Mouse (Mus musculus) midbrain, embryonic 11.5 days (tissue): ENCODE results near the gene Tdo2. TPM values are rescaled to one million over a fixed set of nuclear protein-coding genes. Genes with fewer than 3 reads are reported as not detected.

Experiments
- ATAC-seq: fragments of 200-750 bp; cut with Nextera tagmentation; 2 replicates; pipeline ENCODE4 v1.8.0; 2017; ENCODE audit warnings: moderate TSS enrichment, moderate library complexity; ENCODE audit not compliant: low FRiP score
- DNase-seq: peaks from one replicate; pipeline ENCODE4 v3.0.0; 2015; ENCODE audit warnings: low spot score; ENCODE audit errors: missing footprints
- H3K27ac ChIP-seq: fragments of 300-500 bp; sonication (generic); 2 replicates; pipeline ENCODE4 v1.5.1; 2014; ENCODE audit warnings: low read depth, low read length
- H3K27me3 ChIP-seq: fragments of 300-500 bp; sonication (generic); 2 replicates; pipeline ENCODE4 v1.6.1; 2014; ENCODE audit warnings: mild to moderate bottlenecking, low read length, moderate library complexity, mixed read lengths; ENCODE audit not compliant: control insufficient read depth, insufficient read depth
- H3K36me3 ChIP-seq: fragments of 300-500 bp; sonication (generic); 2 replicates; pipeline ENCODE4 v1.6.1; 2014; ENCODE audit warnings: mild to moderate bottlenecking, low read length, moderate library complexity, mixed read lengths; ENCODE audit not compliant: control insufficient read depth, insufficient read depth
- H3K4me1 ChIP-seq: fragments of 300-500 bp; sonication (generic); 2 replicates; pipeline ENCODE4 v1.6.1; 2014; ENCODE audit warnings: low read length; ENCODE audit not compliant: control insufficient read depth, insufficient read depth
- H3K4me2 ChIP-seq: fragments of 300-500 bp; sonication (generic); 2 replicates; pipeline ENCODE4 v1.6.1; 2014; ENCODE audit warnings: mild to moderate bottlenecking, moderate library complexity
- H3K4me3 ChIP-seq: fragments of 300-500 bp; sonication (generic); 2 replicates; pipeline ENCODE4 v1.5.1; 2014; ENCODE audit warnings: low read depth, low read length
- H3K9ac ChIP-seq: fragments of 300-500 bp; sonication (generic); 2 replicates; pipeline ENCODE4 v1.6.1; 2014; ENCODE audit warnings: low read length
- H3K9me3 ChIP-seq: fragments of 300-500 bp; sonication (generic); 2 replicates; pipeline ENCODE4 v1.6.1; 2016; ENCODE audit warnings: low read length; ENCODE audit not compliant: control insufficient read depth
- WGBS: fragments of 180-500 bp; shearing (Covaris S2); extraction: QIAGEN DNeasy Blood & Tissue Kit; methylation state at CpG from one replicate; pipeline ENCODE4 v1.1.7; 2014; 5-methylcytosine and 5-hydroxymethylcytosine counted together
- polyA plus RNA-seq: library from polyadenylated mRNA; unstranded; fragments of >200 nt; fragmentation: Nextera tagmentation; extraction: Ambion mirVana; gene quantifications from 2 replicates; pipeline ENCODE4 v1.2.1, GENCODE M21; 2014

Gene Tdo2
- polyA plus RNA-seq, 1 experiment from 2014 or later, result not detected

DNA sequence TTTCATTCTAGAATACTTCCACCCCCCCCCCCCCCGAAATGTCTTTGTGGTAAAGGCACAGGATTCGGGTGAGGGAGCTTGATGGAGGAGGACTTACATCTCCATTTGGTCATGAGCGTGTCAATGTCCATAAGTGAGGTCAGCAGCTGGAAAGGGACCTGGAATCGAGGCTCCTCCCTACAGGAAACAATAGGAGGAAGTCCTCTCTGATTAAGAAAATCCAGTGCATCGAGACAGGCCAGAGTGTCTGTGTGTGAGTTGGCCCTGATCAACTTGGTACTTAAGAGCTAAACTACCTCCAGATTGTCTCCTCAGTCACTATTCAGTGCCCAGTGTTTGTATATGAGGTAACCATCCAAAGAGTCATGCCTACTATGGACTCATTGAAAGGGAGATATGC is 14.7 kb downstream of the Tdo2 start:
- 81% methylated on average over 5 of the region's 5 CpGs for WGBS
- Histone ChIP-seq H3K9ac (no peak overlapping the region), H3K4me1 (no peaks in the 10 kb centered on the region), H3K4me2 (no peak overlapping the region), H3K4me3 (no peak overlapping the region), H3K27me3 (no peaks in the 10 kb centered on the region), H3K36me3 (no peaks in the 10 kb centered on the region), H3K9me3 (no peaks in the 10 kb centered on the region), H3K27ac (no peak overlapping the region)
- DNase-seq (no peak), ATAC-seq (no peak)

DNA sequence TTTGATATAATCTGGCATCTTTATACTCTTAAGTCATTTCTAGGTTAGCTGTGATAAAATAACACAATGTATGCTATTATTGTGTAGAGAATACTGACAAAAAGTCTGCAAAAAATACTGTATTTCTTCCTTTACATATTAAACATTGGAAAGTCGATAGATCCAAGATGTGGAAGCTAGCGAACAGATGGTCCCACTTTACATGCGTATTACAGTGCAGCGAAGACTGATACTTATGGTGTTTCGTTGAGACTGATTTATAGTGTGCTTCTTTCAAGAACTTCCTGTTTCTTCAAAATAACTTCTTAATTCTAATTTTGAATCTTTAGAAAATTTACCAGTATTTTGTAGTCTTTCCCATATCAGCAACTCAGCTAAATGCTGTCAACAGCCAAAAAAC is 18.5 kb downstream of the Tdo2 start:
- Histone ChIP-seq H3K9me3 (no peaks in the 10 kb centered on the region), H3K4me1 (no peaks in the 10 kb centered on the region), H3K27ac (no peak overlapping the region), H3K36me3 (no peaks in the 10 kb centered on the region), H3K9ac (no peak overlapping the region), H3K4me3 (no peak overlapping the region), H3K27me3 (no peaks in the 10 kb centered on the region), H3K4me2 (no peak overlapping the region)
- ATAC-seq (no peak), DNase-seq (no peak)
- 94% methylated on average over 5 of the region's 5 CpGs for WGBS

DNA sequence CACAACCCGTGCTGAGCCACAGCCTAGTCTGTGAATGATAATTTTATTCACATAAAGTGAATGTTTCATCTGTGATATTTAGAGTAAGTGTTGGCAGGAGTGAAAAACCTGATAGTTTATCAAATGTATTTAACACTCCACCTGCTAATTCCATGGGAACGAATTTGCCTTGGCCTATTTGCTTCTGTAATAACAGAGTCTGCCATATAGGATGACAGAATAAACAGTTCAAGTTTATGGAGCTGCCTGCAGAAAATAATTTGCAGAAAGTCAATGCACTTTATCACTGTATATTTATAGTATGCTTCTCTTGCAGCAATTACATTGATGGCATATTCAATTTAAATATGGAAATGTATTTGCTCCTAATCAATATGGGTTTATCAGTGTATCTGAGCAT is 24.2 kb downstream of the Tdo2 start:
- ATAC-seq (no peak), DNase-seq (no peak)
- Histone ChIP-seq H3K4me1 (no peaks in the 10 kb centered on the region), H3K36me3 (no peaks in the 10 kb centered on the region), H3K27me3 (no peaks in the 10 kb centered on the region), H3K27ac (no peak overlapping the region), H3K4me3 (no peak overlapping the region), H3K9me3 (no peaks in the 10 kb centered on the region), H3K4me2 (no peak overlapping the region), H3K9ac (no peak overlapping the region)
- WGBS, result 87% methylated on average over 2 of the region's 2 CpGs

DNA sequence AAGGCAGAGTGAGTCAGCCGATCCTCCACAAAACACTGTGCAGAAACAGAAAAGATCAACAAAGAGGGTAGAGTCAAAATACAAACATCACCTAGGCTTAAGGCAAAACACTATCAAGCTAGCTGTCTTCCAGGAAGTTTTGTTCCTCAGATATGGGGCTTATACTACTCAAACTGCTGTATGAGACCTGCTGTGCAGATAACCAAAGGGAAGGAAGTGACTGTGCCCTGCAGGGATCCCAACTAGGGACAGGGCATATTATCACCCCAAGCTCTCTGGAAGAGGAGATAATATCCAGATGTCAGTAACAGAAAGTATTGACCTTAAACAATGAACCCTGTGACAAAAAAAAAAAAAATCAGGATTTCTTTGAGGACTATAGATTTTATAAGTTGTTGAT is 27.0 kb downstream of the Tdo2 start:
- H3K4me2 ChIP-seq, result no peak overlapping the region
- no peak overlapping the region for H3K4me3 ChIP-seq
- H3K27ac ChIP-seq, result no peak overlapping the region
- ATAC-seq (no peak), DNase-seq (no peak)
- H3K4me1 ChIP-seq, result no peaks in the 10 kb centered on the region
- WGBS, result 73% methylated on average over 1 of the region's 1 CpGs
- no peaks in the 10 kb centered on the region for H3K9me3 ChIP-seq
- no peak overlapping the region for H3K9ac ChIP-seq
- H3K36me3 ChIP-seq, result no peaks in the 10 kb centered on the region
- no peaks in the 10 kb centered on the region for H3K27me3 ChIP-seq

DNA sequence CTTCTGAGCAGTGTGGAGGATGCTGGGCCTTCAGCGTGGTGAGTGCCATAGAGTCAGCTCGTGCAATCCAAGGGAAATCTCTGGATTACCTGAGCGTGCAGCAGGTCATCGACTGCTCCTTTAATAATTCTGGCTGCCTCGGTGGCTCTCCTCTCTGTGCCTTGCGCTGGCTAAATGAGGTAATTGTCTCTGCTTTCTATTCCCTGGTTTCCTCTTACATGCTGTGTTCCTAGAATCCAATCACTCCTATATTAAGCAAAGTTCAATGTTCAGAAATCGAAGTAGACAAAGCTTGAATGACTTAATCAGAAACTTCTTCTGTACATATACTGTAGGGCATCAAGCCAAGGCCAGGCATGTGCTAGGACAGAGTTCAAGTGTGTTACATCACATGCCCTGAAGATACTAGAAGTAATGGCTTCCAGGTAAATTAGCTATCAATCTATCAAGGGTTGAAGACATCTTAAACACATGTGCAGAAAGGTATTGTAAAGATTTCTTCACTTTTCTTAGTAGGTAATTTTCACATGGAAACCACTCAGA is 31.1 kb downstream of the Tdo2 start:
- H3K4me3 ChIP-seq, result no peak overlapping the region
- no peak overlapping the region for H3K4me2 ChIP-seq
- H3K27ac ChIP-seq, result no peak overlapping the region
- DNase-seq, result no peak
- 92% methylated on average over 7 of the region's 7 CpGs for WGBS
- H3K36me3 ChIP-seq, result no peaks in the 10 kb centered on the region
- no peak overlapping the region for H3K9ac ChIP-seq
- no peaks in the 10 kb centered on the region for H3K9me3 ChIP-seq
- H3K4me1 ChIP-seq, result no peaks in the 10 kb centered on the region
- ATAC-seq, result no peak
- no peaks in the 10 kb centered on the region for H3K27me3 ChIP-seq

DNA sequence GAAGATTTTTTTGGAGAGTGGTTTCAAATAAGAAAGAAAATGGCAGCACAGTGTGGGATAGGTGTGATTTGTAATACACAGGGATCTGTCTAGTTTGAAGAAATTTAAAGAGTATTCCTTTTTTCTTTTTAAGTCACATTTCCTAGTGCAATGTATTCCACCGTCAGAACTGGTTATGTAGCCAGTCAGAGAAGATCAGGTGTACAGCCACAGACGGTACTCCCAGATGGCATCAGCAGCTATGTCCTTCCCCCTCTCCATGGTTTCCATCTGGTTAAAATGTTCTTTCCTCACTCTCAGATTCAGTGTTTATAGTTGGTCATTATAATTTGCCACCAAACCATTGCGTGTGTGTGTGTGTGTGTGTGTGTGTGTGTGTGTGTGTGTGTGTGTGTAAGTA is 32.9 kb downstream of the Tdo2 start:
- ATAC-seq, result no peak
- no peak for DNase-seq
- Histone ChIP-seq H3K4me1 (no peaks in the 10 kb centered on the region), H3K36me3 (no peaks in the 10 kb centered on the region), H3K9ac (no peak overlapping the region), H3K9me3 (no peaks in the 10 kb centered on the region), H3K27me3 (no peaks in the 10 kb centered on the region), H3K4me2 (no peak overlapping the region), H3K27ac (no peak overlapping the region), H3K4me3 (no peak overlapping the region)
- WGBS, result 94% methylated on average over 3 of the region's 3 CpGs

DNA sequence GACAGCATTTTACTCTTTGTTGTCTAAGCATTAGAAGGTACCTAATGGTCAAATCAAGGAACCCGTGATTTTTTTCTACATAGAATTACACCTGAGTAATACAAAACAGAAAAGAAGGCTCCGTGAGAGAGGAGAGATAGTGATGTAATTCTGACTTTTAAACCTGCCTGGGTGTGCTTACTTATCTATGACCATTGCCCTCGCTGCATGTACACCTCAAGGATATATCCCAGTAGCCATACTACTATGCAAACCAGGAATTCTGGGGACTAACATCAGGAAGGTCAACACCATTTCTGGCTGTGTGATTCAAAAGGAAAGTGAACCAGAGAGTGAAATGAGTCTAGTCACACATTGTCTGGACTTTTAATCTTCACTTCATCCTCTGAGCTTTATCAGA is 33.7 kb downstream of the Tdo2 start:
- no peak for ATAC-seq
- 87% methylated on average over 3 of the region's 3 CpGs for WGBS
- Histone ChIP-seq H3K4me1 (no peaks in the 10 kb centered on the region), H3K27me3 (no peaks in the 10 kb centered on the region), H3K27ac (no peak overlapping the region), H3K4me2 (no peak overlapping the region), H3K36me3 (no peaks in the 10 kb centered on the region), H3K9me3 (no peaks in the 10 kb centered on the region), H3K9ac (no peak overlapping the region), H3K4me3 (no peak overlapping the region)
- no peak for DNase-seq

DNA sequence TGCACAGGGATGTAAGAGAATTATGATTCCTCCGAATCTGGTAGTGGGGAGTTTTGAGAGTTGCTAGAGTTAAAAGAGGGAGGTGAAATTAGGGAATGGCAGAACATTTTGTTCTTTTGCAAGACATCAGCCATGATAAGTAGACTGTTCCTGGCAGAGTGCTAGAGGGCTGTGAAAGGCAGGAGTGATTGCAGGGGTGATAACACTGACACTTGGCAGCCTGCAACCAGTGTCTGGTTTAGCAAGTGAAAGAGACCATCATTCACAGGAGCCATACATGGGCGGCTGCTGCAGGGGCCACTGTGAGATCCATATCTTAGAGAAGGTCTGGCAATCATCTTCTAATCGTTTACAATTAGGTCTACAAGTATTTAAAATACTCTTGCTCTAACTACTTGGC is 37.1 kb downstream of the Tdo2 start:
- no peaks in the 10 kb centered on the region for H3K27me3 ChIP-seq
- H3K9ac ChIP-seq, result no peak overlapping the region
- no peaks in the 10 kb centered on the region for H3K9me3 ChIP-seq
- H3K4me3 ChIP-seq, result no peak overlapping the region
- ATAC-seq (no peak), DNase-seq (no peak)
- H3K36me3 ChIP-seq, result no peaks in the 10 kb centered on the region
- no peak overlapping the region for H3K27ac ChIP-seq
- H3K4me2 ChIP-seq, result no peak overlapping the region
- H3K4me1 ChIP-seq, result no peaks in the 10 kb centered on the region
- WGBS, result 89% methylated on average over 3 of the region's 3 CpGs

DNA sequence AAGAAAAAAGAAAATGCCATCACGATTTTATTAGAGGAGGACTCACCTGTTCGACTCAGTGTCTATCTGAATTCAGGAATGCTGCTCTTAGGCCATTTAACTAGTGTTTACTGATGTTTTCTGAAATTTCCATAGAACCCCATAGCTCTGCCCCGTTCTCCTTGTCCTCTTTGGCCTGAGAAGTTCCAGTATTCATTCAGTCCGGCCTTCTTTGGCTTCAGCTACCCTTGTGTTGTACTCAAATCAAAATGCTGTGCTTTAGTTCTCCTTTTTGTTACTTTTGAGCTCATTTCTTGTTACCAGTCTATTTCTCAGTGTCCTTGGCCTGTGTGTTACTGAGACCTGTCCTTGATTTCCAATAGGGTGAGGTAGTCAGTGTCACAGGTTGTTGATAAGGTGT is 42.7 kb downstream of the Tdo2 start:
- Histone ChIP-seq H3K4me1 (peaks cover 2% of the 10 kb centered on the region; the same call in 1 of the 2 replicates), H3K4me2 (no peak overlapping the region), H3K4me3 (no peak overlapping the region), H3K36me3 (no peaks in the 10 kb centered on the region), H3K9ac (no peak overlapping the region), H3K27ac (no peak overlapping the region), H3K27me3 (no peaks in the 10 kb centered on the region), H3K9me3 (no peaks in the 10 kb centered on the region)
- WGBS, result 87% methylated on average over 4 of the region's 4 CpGs
- DNase-seq, result no peak
- ATAC-seq, result no peak
